Mouse (Mus musculus) splenic B cell, adult 2 months (primary cell): ENCODE data around the gene Ikbke.
A peak's percentile ranks its signal among the peaks of the same experiment; 100 is the strongest.
"Not testable (repeated sequence)": the region's sequence is repeated elsewhere in the genome, so short reads cannot be mapped to it uniquely, and the experiment has no call there.

Source experiments
- DNase-seq: peaks from one replicate; pipeline ENCODE4 v3.0.0-alpha.2; 2011; ENCODE audit warnings: low read depth, low spot score
- H3K27me3 ChIP-seq: 2 replicates; pipeline ENCODE4 v1.6.1; 2012; ENCODE audit warnings: mild to moderate bottlenecking, low read length, moderate library complexity, mixed read lengths; ENCODE audit not compliant: control insufficient read depth, poor library complexity, insufficient read depth, severe bottlenecking
- H3K36me3 ChIP-seq: 2 replicates; pipeline ENCODE4 v1.6.1; 2012; ENCODE audit warnings: mild to moderate bottlenecking, low read length, moderate library complexity, mixed read lengths; ENCODE audit not compliant: control insufficient read depth, poor library complexity, insufficient read depth, severe bottlenecking

Gene Ikbke

GRCm38 (mm10) chr1:131269797-131270578, 9.4 kb downstream of the Ikbke start:
- peak; percentile 81 for DNase-seq
- no peaks in the 10 kb centered on the region for H3K27me3 ChIP-seq
- H3K36me3 ChIP-seq: no peaks in the 10 kb centered on the region

GRCm38 (mm10) chr1:131268776-131269175, 10.6 kb downstream of the Ikbke start:
- no peak for DNase-seq
- no peaks in the 10 kb centered on the region for H3K27me3 ChIP-seq
- H3K36me3 ChIP-seq: no peaks in the 10 kb centered on the region

DNA sequence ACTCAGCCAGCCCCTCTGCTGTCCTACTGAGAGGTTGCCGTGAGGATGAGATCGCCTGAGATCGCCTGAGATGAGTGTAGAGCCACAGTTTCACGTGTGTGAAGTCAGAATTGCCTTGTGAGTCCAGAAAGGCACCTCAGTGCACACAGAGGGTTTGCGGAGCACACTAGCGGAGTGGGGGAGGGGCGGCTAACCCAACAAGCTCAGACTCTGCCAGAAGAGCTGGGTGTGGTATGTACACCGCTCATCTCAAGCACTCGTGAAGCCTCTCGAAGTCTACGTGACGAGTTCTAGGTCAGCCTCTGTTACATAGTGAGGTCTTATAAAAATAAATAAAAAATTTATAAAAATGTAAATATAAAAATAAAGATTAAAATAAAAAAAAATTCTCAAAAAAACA, 15.5 kb downstream of the Ikbke start:
- Histone ChIP-seq H3K27me3 (no peaks in the 10 kb centered on the region), H3K36me3 (no peaks in the 10 kb centered on the region)
- DNase-seq: no peak

DNA sequence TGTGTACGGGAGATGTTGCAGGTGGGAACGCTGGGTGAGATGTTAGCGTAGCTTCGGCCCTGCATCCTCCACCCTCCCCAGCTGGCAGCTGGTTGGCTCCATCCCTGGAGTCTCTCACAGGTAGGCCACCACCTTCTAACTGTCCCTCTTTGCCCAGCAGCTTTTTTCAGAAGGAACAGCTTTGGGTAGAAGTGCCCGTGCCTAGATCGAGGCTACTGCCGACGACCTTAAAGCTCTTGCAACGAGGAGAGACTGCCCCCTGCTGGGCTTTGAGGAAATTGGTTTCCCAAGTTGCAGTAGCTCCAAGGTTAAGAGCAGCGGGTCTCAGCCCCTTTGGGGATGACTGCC, 19.1 kb downstream of the Ikbke start:
- H3K27me3 ChIP-seq: no peaks in the 10 kb centered on the region
- H3K36me3 ChIP-seq: no peaks in the 10 kb centered on the region
- DNase-seq: peak; percentile 83

- Histone ChIP-seq H3K36me3 (no peaks in the 10 kb centered on the region), H3K27me3 (no peaks in the 10 kb centered on the region)
- no peak for DNase-seq
Observed at GRCm38 (mm10) chr1:131259632-131260308, 19.6 kb downstream of the Ikbke start.

GRCm38 (mm10) chr1:131257288-131257687, 22.1 kb downstream of the Ikbke start:
- no peak for DNase-seq
- Histone ChIP-seq H3K36me3 (no peaks in the 10 kb centered on the region), H3K27me3 (no peaks in the 10 kb centered on the region)

DNA sequence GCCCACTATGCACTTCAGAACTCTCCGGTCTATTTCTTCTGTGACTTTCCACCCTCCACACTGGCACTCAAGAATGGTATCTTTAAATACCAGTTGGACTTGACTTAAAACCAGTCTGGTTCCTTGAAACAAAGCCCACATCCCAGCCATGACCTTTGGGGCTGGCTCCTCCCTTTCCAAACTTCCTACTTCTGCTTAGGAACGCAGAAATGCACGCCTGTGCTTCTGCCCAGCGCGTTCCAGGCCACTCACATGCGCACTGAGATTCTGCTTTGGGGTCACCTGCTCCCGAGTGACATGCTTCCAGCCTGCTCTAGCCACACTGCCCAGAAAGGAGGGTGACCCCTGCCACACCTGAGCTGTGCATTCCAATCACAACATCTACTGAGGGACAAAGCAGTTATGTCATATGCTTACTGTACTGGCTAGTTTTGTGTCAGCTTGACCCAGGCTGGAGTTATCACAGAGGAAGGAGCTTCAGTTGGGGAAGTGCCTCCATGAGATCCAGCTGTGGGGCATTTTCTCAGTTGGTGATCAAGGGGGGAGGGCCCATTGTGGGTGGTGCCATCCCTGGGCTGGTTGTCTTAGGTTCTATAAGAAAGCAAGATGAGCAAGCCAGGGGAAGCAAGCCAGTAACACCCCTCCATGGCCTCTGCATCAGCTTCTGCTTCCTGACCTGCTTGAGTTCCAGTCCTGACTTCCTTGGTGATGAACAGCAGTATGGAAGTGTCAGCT, 26.7 kb downstream of the Ikbke start:
- not testable (repeated sequence) for H3K27me3 ChIP-seq, DNase-seq, H3K36me3 ChIP-seq

DNA sequence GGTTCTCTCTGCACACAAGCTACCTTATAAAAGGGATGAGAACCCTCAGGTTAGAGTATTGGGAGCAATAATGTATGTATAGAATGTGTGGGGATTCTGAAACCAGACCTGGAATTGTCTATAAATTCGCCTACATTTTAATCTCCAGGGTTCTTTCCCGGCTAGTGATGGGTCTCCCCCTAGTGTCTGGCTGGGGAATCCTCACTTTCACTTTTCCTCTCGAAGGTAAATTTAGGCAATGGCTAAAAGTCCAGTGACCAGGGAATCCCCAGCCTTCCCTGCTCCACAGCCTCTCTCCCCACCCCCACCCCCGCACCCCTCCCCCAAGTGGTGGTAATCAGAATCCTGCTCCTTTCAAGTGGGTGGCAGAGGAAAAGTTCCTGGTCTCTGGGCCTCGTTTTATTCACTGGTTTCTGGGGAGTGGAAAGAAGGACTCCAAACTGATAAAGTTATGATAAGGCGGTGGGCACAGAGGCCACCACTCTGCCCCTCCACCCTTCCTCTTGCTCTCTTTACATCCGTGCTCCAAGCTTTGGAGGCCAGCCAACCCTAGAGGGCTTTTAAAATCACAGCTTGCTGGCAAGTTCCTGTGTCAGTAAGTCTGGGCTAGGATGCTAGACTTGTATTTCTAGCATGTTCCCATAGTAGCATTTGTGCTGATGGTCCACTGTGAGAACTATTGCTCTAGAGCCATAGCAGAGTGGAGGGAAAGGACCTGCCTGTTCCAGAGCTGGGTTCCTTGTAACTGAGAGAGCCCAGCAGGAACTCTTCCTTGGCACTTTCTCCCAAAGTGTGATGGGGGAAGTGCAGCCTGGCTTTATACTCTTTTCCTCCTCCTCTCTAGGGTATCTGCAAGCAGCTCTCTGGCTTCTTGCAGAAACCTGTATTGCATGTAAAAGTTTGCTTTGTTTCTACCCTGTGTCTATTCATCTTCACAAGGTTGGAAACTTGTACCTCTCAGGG, 32.7 kb downstream of the Ikbke start:
- Histone ChIP-seq H3K27me3 (no peaks in the 10 kb centered on the region), H3K36me3 (no peaks in the 10 kb centered on the region)
- DNase-seq: peak; percentile 51

DNA sequence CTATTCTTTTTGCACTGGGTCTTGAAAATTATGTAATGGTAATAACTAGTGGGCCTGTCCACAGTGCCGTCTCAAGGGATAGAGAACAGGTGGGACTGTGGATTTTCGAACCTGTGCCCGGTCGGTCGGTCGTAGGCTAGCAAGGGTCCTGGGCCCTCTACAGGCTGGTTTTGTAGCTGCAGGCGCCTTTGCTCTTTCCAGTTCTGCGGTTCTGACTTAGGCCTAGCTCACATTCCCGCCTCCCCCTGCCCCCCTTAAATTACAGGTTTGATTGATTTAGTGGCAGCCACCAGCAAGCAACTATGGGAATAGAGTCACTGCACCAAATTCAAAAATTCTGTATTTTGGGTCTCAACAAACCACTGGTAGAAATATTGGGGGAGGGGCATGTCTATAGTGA, 33.5 kb downstream of the Ikbke start:
- Histone ChIP-seq H3K27me3 (no peaks in the 10 kb centered on the region), H3K36me3 (no peaks in the 10 kb centered on the region)
- DNase-seq: peak; percentile 65

DNA sequence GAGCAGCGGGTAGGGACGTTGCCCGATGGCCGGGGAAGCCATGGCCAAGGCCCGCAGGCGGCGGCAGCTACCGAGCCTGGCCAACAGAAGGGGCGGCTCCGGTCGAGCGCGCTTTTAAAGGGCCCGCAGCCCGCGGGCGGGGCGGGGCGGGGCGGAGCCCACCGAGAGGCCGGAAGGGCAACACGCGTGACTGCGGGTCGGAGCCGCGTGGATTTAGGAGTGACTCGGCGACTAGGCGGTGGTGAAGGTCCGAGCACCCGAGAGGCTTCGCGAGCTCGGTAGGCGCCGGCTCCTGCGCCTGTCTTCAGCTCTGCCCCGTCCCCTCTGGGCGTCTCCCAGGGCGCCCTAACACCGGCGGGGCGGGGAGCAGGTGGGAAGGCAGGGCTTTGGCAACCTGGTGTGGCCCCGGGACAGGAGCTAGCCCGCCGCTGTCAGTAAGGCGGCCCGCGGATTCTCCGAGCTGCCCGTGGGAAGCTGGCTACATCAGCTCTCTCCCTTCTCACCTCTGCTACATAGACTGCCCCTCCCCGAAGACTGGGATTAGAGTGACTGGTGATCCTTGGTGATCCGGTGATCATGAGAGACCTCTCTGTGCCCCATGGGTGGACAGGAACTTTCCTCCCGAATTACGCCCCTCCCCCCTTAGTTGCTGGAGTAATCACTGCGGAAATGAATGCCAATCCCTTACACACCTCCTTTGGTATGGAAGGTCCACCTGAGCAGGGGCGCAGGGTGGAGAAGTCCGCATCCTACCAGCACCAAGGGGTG, 34.1 kb downstream of the Ikbke start, which contains the start of gene Rassf5:
Rassf5 (minus strand) TSS at position 170 of the 768 bp plus-strand sequence.
- Histone ChIP-seq H3K36me3 (no peaks in the 10 kb centered on the region), H3K27me3 (no peaks in the 10 kb centered on the region)
- peak; percentile 68 for DNase-seq

GRCm38 (mm10) chr1:131244536-131245088, 34.8 kb downstream of the Ikbke start:
- Histone ChIP-seq H3K27me3 (no peaks in the 10 kb centered on the region), H3K36me3 (no peaks in the 10 kb centered on the region)
- DNase-seq: peak; percentile 16

GRCm38 (mm10) chr1:131242956-131243355, 36.5 kb downstream of the Ikbke start:
- H3K36me3 ChIP-seq: no peaks in the 10 kb centered on the region
- no peaks in the 10 kb centered on the region for H3K27me3 ChIP-seq
- DNase-seq: no peak

GRCm38 (mm10) chr1:131239576-131240193, 39.7 kb downstream of the Ikbke start:
- Histone ChIP-seq H3K27me3 (no peaks in the 10 kb centered on the region), H3K36me3 (no peaks in the 10 kb centered on the region)
- no peak for DNase-seq
